Mouse (Mus musculus): ENCODE measurements around the gene Pet2. TPM values are rescaled to one million over a fixed set of nuclear protein-coding genes. Genes with fewer than 3 reads are reported as not detected.

Pet2 gene
- total RNA-seq (2014; rRNA removed) (not detected in 2 replicates), polyA plus RNA-seq (2015; fragmentation: Nextera tagmentation; extraction: Ambion mirVana) (not detected in 2 replicates)

DNA sequence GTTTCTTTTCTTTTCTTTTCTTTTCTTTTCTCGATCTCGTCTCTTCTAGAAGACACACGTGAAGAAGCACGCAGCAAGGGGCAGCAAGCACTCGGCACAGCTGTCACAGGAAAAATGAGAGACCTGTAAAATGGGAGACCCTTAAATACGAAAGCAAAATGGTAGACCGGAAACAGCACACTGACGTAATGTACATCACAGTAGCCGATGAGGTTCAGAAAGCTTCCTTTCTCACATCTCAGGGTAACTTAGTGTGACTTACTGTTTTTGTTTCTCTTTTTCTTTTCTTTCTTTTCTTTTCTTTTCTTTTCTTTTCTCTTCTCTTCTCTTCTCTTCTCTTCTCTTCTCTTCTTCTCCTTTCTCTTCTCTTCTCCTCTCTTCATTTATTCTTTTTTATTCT lies at the start of gene Pet2:
TSS of gene Pet2 (minus strand) at position 101 of the 400 bp plus-strand sequence.
- no peak within 1 kb of the TSS for H3K9ac ChIP-seq
- H3K4me3 ChIP-seq (ENCODE audit: low read depth, low read length) = no peak within 1 kb of the TSS
- no peak for ATAC-seq
- H3K36me3 ChIP-seq (ENCODE audit: insufficient read depth) = no peaks in the 10 kb centered on the region
- no peak for DNase-seq
- H3K27me3 ChIP-seq (ENCODE audit: insufficient read depth, low read length) = no peaks in the 10 kb centered on the region
- H3K27ac ChIP-seq (ENCODE audit: low read depth, low read length) = no peak within 1 kb of the TSS
- no peaks in the 10 kb centered on the region for H3K4me1 ChIP-seq (ENCODE audit: insufficient read depth)
- WGBS = 93% methylated on average over 9 of the region's 9 CpGs
- no peak within 1 kb of the TSS for H3K4me2 ChIP-seq (ENCODE audit: low read depth)
- no peak for TF ChIP-seq CTCF (IDR thresholded peaks at IDR 0.05; ENCODE audit: low read depth)
- no peaks in the 10 kb centered on the region for H3K9me3 ChIP-seq (ENCODE audit: low read length)

All from forebrain, postnatal 0 days (tissue).